Mouse (Mus musculus) neural tube, embryonic 13.5 days (tissue): Measurements from ENCODE around the gene Doc2b. TPM values are rescaled to one million over a fixed set of nuclear protein-coding genes. Genes with fewer than 3 reads are reported as not detected.

Source experiments
- ATAC-seq: fragments of 200-750 bp; cut with Nextera tagmentation; 2 replicates; pipeline ENCODE4 v1.8.0; 2017; ENCODE audit warnings: low read depth, mild to moderate bottlenecking, moderate TSS enrichment, moderate library complexity
- H3K27ac ChIP-seq: fragments of 300-500 bp; sonication (generic); replicated peaks from 2 replicates; pipeline ENCODE4 v1.5.1; 2015; ENCODE audit warnings: moderate library complexity, mild to moderate bottlenecking, inconsistent platforms
- H3K27me3 ChIP-seq: fragments of 300-500 bp; sonication (generic); 2 replicates; pipeline ENCODE4 v1.6.1; 2015; ENCODE audit warnings: mild to moderate bottlenecking, inconsistent platforms
- H3K36me3 ChIP-seq: fragments of 300-500 bp; sonication (generic); 2 replicates; pipeline ENCODE4 v1.6.1; 2015; ENCODE audit warnings: mild to moderate bottlenecking, inconsistent platforms
- H3K4me1 ChIP-seq: fragments of 300-500 bp; sonication (generic); replicated peaks from 2 replicates; pipeline ENCODE4 v1.6.1; 2015; ENCODE audit warnings: inconsistent platforms
- H3K4me2 ChIP-seq: fragments of 300-500 bp; sonication (generic); 2 replicates; pipeline ENCODE4 v1.6.1; 2015; ENCODE audit warnings: inconsistent platforms, mild to moderate bottlenecking, moderate library complexity
- H3K4me3 ChIP-seq: fragments of 300-500 bp; sonication (generic); 2 replicates; pipeline ENCODE4 v1.5.1; 2015; ENCODE audit warnings: mild to moderate bottlenecking, inconsistent platforms
- H3K9ac ChIP-seq: fragments of 300-500 bp; sonication (generic); 2 replicates; pipeline ENCODE4 v1.6.1; 2015; ENCODE audit warnings: moderate library complexity, mild to moderate bottlenecking, inconsistent platforms
- H3K9me3 ChIP-seq: fragments of 300-500 bp; sonication (generic); 2 replicates; pipeline ENCODE4 v1.6.1; 2016; ENCODE audit warnings: inconsistent platforms
- WGBS: fragments of 180-500 bp; shearing (Covaris S2); methylation state at CpG from one replicate; pipeline ENCODE4 v1.1.7; 2015; 5-methylcytosine and 5-hydroxymethylcytosine counted together
- polyA plus RNA-seq: library from polyadenylated mRNA; unstranded; fragments of >200 nt; fragmentation: Nextera tagmentation; extraction: Ambion mirVana; gene quantifications from 2 replicates; pipeline ENCODE4 v1.2.1, GENCODE M21; 2015

The Doc2b gene
- polyA plus RNA-seq, 1 experiment from 2014 or later: 0.92 TPM

GRCm38 (mm10) chr11:75811900-75812299 is 16.1 kb upstream of the Doc2b start:
- Histone ChIP-seq H3K36me3 (no peaks in the 10 kb centered on the region), H3K27ac (no peak overlapping the region; the same call in 1 of the 2 replicates), H3K9ac (no peak overlapping the region), H3K4me1 (peaks cover 9% of the 10 kb centered on the region), H3K4me2 (no peak overlapping the region), H3K9me3 (no peaks in the 10 kb centered on the region), H3K27me3 (no peaks in the 10 kb centered on the region), H3K4me3 (no peak overlapping the region)
- 64% methylated on average over 3 of the region's 3 CpGs for WGBS
- ATAC-seq: no peak

- H3K27ac ChIP-seq: no peak overlapping the region
- 90% methylated on average over 3 of the region's 3 CpGs for WGBS
- H3K4me1 ChIP-seq: peaks cover 8% of the 10 kb centered on the region
- no peaks in the 10 kb centered on the region for H3K27me3 ChIP-seq
- no peak overlapping the region for H3K9ac ChIP-seq
- H3K4me2 ChIP-seq: no peak overlapping the region
- ATAC-seq: no peak
- no peaks in the 10 kb centered on the region for H3K9me3 ChIP-seq
- H3K36me3 ChIP-seq: no peaks in the 10 kb centered on the region
- H3K4me3 ChIP-seq: no peak overlapping the region
Observed at GRCm38 (mm10) chr11:75810526-75810925, 14.7 kb upstream of the Doc2b start.

GRCm38 (mm10) chr11:75807486-75807885 is 11.6 kb upstream of the Doc2b start:
- H3K9me3 ChIP-seq: no peaks in the 10 kb centered on the region
- ATAC-seq: no peak; the same call in 1 of the 2 replicates
- no peak overlapping the region for H3K4me2 ChIP-seq
- H3K36me3 ChIP-seq: no peaks in the 10 kb centered on the region
- H3K27ac ChIP-seq: no peak overlapping the region
- 30% methylated on average over 5 of the region's 5 CpGs for WGBS
- H3K4me1 ChIP-seq: peaks cover 8% of the 10 kb centered on the region
- H3K27me3 ChIP-seq: no peaks in the 10 kb centered on the region
- peak overlapping the region; percentile 22; the same call in 1 of the 2 replicates for H3K9ac ChIP-seq
- H3K4me3 ChIP-seq: no peak overlapping the region

- 81% methylated on average over 7 of the region's 7 CpGs for WGBS
- no peak for ATAC-seq
- H3K36me3 ChIP-seq: no peaks in the 10 kb centered on the region
- no peak overlapping the region for H3K27ac ChIP-seq
- H3K4me3 ChIP-seq: no peak overlapping the region
- H3K9ac ChIP-seq: no peak overlapping the region
- no peak overlapping the region for H3K4me2 ChIP-seq
- H3K4me1 ChIP-seq: peaks cover 10% of the 10 kb centered on the region
- peaks cover 12% of the 10 kb centered on the region for H3K27me3 ChIP-seq
- no peaks in the 10 kb centered on the region for H3K9me3 ChIP-seq
Observed at GRCm38 (mm10) chr11:75801771-75802550, 6.1 kb upstream of the Doc2b start.

GRCm38 (mm10) chr11:75801369-75801768 is 5.5 kb upstream of the Doc2b start:
- WGBS: 87% methylated on average over 4 of the region's 4 CpGs
- no peak for ATAC-seq
- Histone ChIP-seq H3K27ac (no peak overlapping the region), H3K9ac (no peak overlapping the region), H3K4me1 (peaks cover 13% of the 10 kb centered on the region), H3K27me3 (peaks cover 18% of the 10 kb centered on the region), H3K4me2 (no peak overlapping the region), H3K9me3 (no peaks in the 10 kb centered on the region), H3K4me3 (no peak overlapping the region), H3K36me3 (no peaks in the 10 kb centered on the region)

- Histone ChIP-seq H3K36me3 (no peaks in the 10 kb centered on the region), H3K27ac (no peak overlapping the region), H3K4me1 (peaks cover 30% of the 10 kb centered on the region), H3K9me3 (no peaks in the 10 kb centered on the region), H3K4me2 (peak overlapping the region; percentile 62), H3K4me3 (peak overlapping the region; percentile 50), H3K27me3 (peaks cover 60% of the 10 kb centered on the region), H3K9ac (peak overlapping the region; percentile 73; the same call in 1 of the 2 replicates)
- 74% methylated on average over 13 of the region's 13 CpGs for WGBS
- no peak for ATAC-seq
Observed at GRCm38 (mm10) chr11:75796536-75797246, 842 bp upstream of the Doc2b start.

- Histone ChIP-seq H3K27me3 (peaks cover 60% of the 10 kb centered on the region), H3K9me3 (no peaks in the 10 kb centered on the region), H3K4me1 (peaks cover 30% of the 10 kb centered on the region), H3K9ac (peak overlapping the region; percentile 73), H3K27ac (no peak overlapping the region), H3K4me3 (peak overlapping the region; percentile 50), H3K36me3 (no peaks in the 10 kb centered on the region), H3K4me2 (peak overlapping the region; percentile 62)
- under 1% methylated on average over 37 of the region's 42 CpGs for WGBS
- ATAC-seq: no peak
Observed at GRCm38 (mm10) chr11:75795321-75795636, 570 bp downstream of the Doc2b start.

- Histone ChIP-seq H3K9me3 (no peaks in the 10 kb centered on the region), H3K4me3 (peak overlapping the region; percentile 50), H3K4me1 (peaks cover 28% of the 10 kb centered on the region), H3K27ac (no peak overlapping the region), H3K36me3 (no peaks in the 10 kb centered on the region), H3K4me2 (peak overlapping the region; percentile 62), H3K9ac (peak overlapping the region; percentile 73), H3K27me3 (peaks cover 60% of the 10 kb centered on the region)
- WGBS: 6% methylated on average over 33 of the region's 45 CpGs
- no peak for ATAC-seq
Observed at GRCm38 (mm10) chr11:75794602-75795320, 1.1 kb downstream of the Doc2b start.

GRCm38 (mm10) chr11:75793351-75793750 is 2.5 kb downstream of the Doc2b start:
- H3K27me3 ChIP-seq: peaks cover 60% of the 10 kb centered on the region
- no peaks in the 10 kb centered on the region for H3K9me3 ChIP-seq
- no peak overlapping the region for H3K4me2 ChIP-seq
- H3K9ac ChIP-seq: no peak overlapping the region
- 74% methylated on average over 5 of the region's 5 CpGs for WGBS
- H3K4me1 ChIP-seq: peaks cover 23% of the 10 kb centered on the region
- no peak overlapping the region for H3K27ac ChIP-seq
- ATAC-seq: no peak
- no peaks in the 10 kb centered on the region for H3K36me3 ChIP-seq
- no peak overlapping the region for H3K4me3 ChIP-seq

GRCm38 (mm10) chr11:75792535-75792934 is 3.3 kb downstream of the Doc2b start:
- H3K27me3 ChIP-seq: peaks cover 54% of the 10 kb centered on the region
- H3K9ac ChIP-seq: no peak overlapping the region
- no peak for ATAC-seq
- H3K27ac ChIP-seq: no peak overlapping the region
- H3K4me2 ChIP-seq: no peak overlapping the region
- no peaks in the 10 kb centered on the region for H3K36me3 ChIP-seq
- peaks cover 25% of the 10 kb centered on the region for H3K4me1 ChIP-seq
- H3K4me3 ChIP-seq: no peak overlapping the region
- H3K9me3 ChIP-seq: no peaks in the 10 kb centered on the region
- 73% methylated on average over 5 of the region's 5 CpGs for WGBS

- Histone ChIP-seq H3K36me3 (no peaks in the 10 kb centered on the region), H3K4me3 (no peak overlapping the region), H3K9ac (no peak overlapping the region), H3K4me2 (no peak overlapping the region), H3K27ac (no peak overlapping the region), H3K9me3 (no peaks in the 10 kb centered on the region), H3K4me1 (peaks cover 4% of the 10 kb centered on the region; the same call in 1 of the 2 replicates), H3K27me3 (no peaks in the 10 kb centered on the region)
- 71% methylated on average over 8 of the region's 8 CpGs for WGBS
- ATAC-seq: no peak
Observed at GRCm38 (mm10) chr11:75785897-75786296, 10.0 kb downstream of the Doc2b start.

- ATAC-seq: no peak
- Histone ChIP-seq H3K9ac (no peak overlapping the region), H3K4me1 (peaks cover 4% of the 10 kb centered on the region; the same call in 1 of the 2 replicates), H3K36me3 (no peaks in the 10 kb centered on the region), H3K27me3 (no peaks in the 10 kb centered on the region), H3K4me3 (no peak overlapping the region), H3K9me3 (no peaks in the 10 kb centered on the region), H3K4me2 (no peak overlapping the region), H3K27ac (no peak overlapping the region)
- 81% methylated on average over 5 of the region's 5 CpGs for WGBS
Observed at GRCm38 (mm10) chr11:75783799-75784198, 12.1 kb downstream of the Doc2b start.
